Mouse (Mus musculus): ENCODE data around the gene Prdm10.

Prdm10 gene

DNA sequence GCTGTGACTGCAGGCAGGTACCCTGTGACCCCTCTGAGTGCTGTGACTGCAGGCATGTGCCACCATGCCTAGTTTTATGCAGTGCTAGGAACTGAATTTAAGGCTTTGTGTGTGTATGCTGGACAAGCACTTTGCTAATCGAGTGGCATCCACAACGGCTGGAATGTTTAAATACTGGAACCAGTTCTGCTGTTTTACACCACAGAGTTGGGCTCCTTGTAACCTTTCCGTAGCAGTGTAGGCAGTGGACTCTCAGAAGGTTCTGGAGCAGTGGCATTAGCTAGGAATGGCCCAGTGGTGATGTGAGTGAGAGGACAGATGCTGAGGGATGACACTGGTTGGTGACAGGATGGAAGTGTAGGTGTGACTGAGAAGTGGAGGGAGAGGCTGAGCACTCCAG lies 26.9 kb downstream of the Prdm10 start:
- H3K27me3 ChIP-seq (ENCODE audit: control insufficient read depth, insufficient read depth, low read length, poor library complexity, severe bottlenecking): no peaks in the 10 kb centered on the region
- no peak for DNase-seq (ENCODE audit: low read depth, low spot score)
- H3K36me3 ChIP-seq (ENCODE audit: control insufficient read depth, insufficient read depth, low read length, poor library complexity, severe bottlenecking): no peaks in the 10 kb centered on the region

GRCm38 (mm10) chr9:31309041-31309440 lies 28.7 kb downstream of the Prdm10 start:
- Histone ChIP-seq H3K27me3 (ENCODE audit: control insufficient read depth, insufficient read depth, low read length, poor library complexity, severe bottlenecking) (no peaks in the 10 kb centered on the region), H3K36me3 (ENCODE audit: control insufficient read depth, insufficient read depth, low read length, poor library complexity, severe bottlenecking) (no peaks in the 10 kb centered on the region)
- no peak for DNase-seq (ENCODE audit: low read depth, low spot score)

GRCm38 (mm10) chr9:31310662-31311061 lies 30.3 kb downstream of the Prdm10 start:
- Histone ChIP-seq H3K27me3 (ENCODE audit: control insufficient read depth, insufficient read depth, low read length, poor library complexity, severe bottlenecking) (no peaks in the 10 kb centered on the region), H3K36me3 (ENCODE audit: control insufficient read depth, insufficient read depth, low read length, poor library complexity, severe bottlenecking) (no peaks in the 10 kb centered on the region)
- DNase-seq (ENCODE audit: low read depth, low spot score): no peak

GRCm38 (mm10) chr9:31313876-31314275 lies 33.5 kb downstream of the Prdm10 start:
- peaks cover 3% of the 10 kb centered on the region; the same call in 1 of the 2 replicates for H3K36me3 ChIP-seq (ENCODE audit: control insufficient read depth, insufficient read depth, low read length, poor library complexity, severe bottlenecking)
- H3K27me3 ChIP-seq (ENCODE audit: control insufficient read depth, insufficient read depth, low read length, poor library complexity, severe bottlenecking): no peaks in the 10 kb centered on the region
- no peak for DNase-seq (ENCODE audit: low read depth, low spot score)

DNA sequence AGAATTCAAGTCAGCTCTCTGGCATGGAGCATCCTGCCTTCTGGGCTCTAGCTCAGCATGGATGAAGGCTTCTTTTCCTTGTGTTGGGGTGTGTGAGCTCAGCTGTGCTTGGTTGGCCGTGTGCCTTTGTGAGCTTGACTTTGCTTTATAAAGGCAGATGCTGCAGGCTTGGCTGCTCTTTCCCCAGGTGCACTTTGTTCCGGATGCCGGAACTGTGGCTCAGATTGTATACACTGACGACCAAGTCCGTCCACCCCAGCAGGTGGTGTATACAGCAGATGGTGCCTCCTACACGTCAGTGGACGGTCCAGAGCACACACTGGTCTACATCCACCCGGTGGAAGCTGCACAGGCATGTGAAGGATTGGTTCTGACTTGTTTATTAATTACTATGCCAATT lies 35.6 kb downstream of the Prdm10 start:
- DNase-seq (ENCODE audit: low read depth, low spot score): no peak
- Histone ChIP-seq H3K27me3 (ENCODE audit: control insufficient read depth, insufficient read depth, low read length, poor library complexity, severe bottlenecking) (no peaks in the 10 kb centered on the region), H3K36me3 (ENCODE audit: control insufficient read depth, insufficient read depth, low read length, poor library complexity, severe bottlenecking) (peaks cover 3% of the 10 kb centered on the region; the same call in 1 of the 2 replicates)

- Histone ChIP-seq H3K36me3 (ENCODE audit: control insufficient read depth, insufficient read depth, low read length, poor library complexity, severe bottlenecking) (peaks cover 3% of the 10 kb centered on the region; the same call in 1 of the 2 replicates), H3K27me3 (ENCODE audit: control insufficient read depth, insufficient read depth, low read length, poor library complexity, severe bottlenecking) (no peaks in the 10 kb centered on the region)
- no peak for DNase-seq (ENCODE audit: low read depth, low spot score)
Observed at GRCm38 (mm10) chr9:31318956-31319355, 38.6 kb downstream of the Prdm10 start.

DNA sequence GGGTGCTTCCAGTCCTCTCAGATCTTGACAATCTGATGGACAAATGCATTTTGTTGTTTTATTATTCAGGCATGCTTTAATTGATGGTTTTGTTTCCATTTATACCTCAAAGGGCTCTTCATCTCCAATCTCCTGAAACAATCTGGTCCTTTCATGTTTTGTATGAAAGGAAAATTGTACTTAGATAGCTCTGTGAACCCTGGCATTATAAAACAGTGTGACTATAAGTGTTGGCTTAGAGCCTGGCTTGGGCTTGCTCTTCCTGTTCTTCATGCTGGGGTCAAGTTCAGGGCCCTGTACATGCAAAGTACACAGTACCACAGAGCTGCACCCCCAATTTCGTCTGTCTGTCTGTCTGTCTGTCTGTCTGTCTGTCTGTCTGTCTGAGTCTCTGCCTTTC lies 40.4 kb downstream of the Prdm10 start:
- Histone ChIP-seq H3K36me3 (ENCODE audit: control insufficient read depth, insufficient read depth, low read length, poor library complexity, severe bottlenecking) (peaks cover 3% of the 10 kb centered on the region; the same call in 1 of the 2 replicates), H3K27me3 (ENCODE audit: control insufficient read depth, insufficient read depth, low read length, poor library complexity, severe bottlenecking) (no peaks in the 10 kb centered on the region)
- no peak for DNase-seq (ENCODE audit: low read depth, low spot score)

- DNase-seq (ENCODE audit: low read depth, low spot score): no peak
- peaks cover 3% of the 10 kb centered on the region; the same call in 1 of the 2 replicates for H3K36me3 ChIP-seq (ENCODE audit: control insufficient read depth, insufficient read depth, low read length, poor library complexity, severe bottlenecking)
- H3K27me3 ChIP-seq (ENCODE audit: control insufficient read depth, insufficient read depth, low read length, poor library complexity, severe bottlenecking): no peaks in the 10 kb centered on the region
Observed at GRCm38 (mm10) chr9:31321526-31321925, 41.2 kb downstream of the Prdm10 start.

- Histone ChIP-seq H3K27me3 (ENCODE audit: control insufficient read depth, insufficient read depth, low read length, poor library complexity, severe bottlenecking) (no peaks in the 10 kb centered on the region), H3K36me3 (ENCODE audit: control insufficient read depth, insufficient read depth, low read length, poor library complexity, severe bottlenecking) (peaks cover 2% of the 10 kb centered on the region; the same call in 1 of the 2 replicates)
- no peak for DNase-seq (ENCODE audit: low read depth, low spot score)
Observed at GRCm38 (mm10) chr9:31322090-31322489, 41.8 kb downstream of the Prdm10 start.

- Histone ChIP-seq H3K36me3 (ENCODE audit: control insufficient read depth, insufficient read depth, low read length, poor library complexity, severe bottlenecking) (0 out of 2 replicates have a peak, but pooled peaks cover 2% of the 10 kb centered on the region), H3K27me3 (ENCODE audit: control insufficient read depth, insufficient read depth, low read length, poor library complexity, severe bottlenecking) (no peaks in the 10 kb centered on the region)
- DNase-seq (ENCODE audit: low read depth, low spot score): no peak
Observed at GRCm38 (mm10) chr9:31330816-31331215, 50.5 kb downstream of the Prdm10 start.

- Histone ChIP-seq H3K36me3 (ENCODE audit: control insufficient read depth, insufficient read depth, low read length, poor library complexity, severe bottlenecking) (0 out of 2 replicates have a peak, but pooled peaks cover 2% of the 10 kb centered on the region), H3K27me3 (ENCODE audit: control insufficient read depth, insufficient read depth, low read length, poor library complexity, severe bottlenecking) (no peaks in the 10 kb centered on the region)
- no peak for DNase-seq (ENCODE audit: low read depth, low spot score)
Observed at GRCm38 (mm10) chr9:31331246-31331645, 50.9 kb downstream of the Prdm10 start.

DNA sequence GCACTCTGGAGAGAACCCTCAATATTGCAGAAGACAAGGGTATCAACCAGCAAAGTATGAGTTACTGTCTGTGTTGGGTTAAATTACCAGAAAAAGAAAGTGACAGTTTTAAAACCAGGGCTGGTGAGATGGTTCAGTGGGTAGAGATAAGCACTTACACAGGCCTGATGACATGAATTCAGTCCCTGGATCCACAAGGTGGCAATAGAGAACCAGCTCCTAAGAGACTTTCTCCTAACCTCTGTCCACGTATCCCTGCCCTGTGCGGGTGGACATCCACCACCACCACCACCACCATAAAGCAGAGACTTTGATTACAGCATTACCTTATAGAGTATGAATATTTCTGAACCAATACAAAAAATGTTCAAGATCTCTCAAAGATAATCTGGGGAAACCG lies 51.6 kb downstream of the Prdm10 start:
- peak; percentile 5 for DNase-seq (ENCODE audit: low read depth, low spot score)
- no peaks in the 10 kb centered on the region for H3K27me3 ChIP-seq (ENCODE audit: control insufficient read depth, insufficient read depth, low read length, poor library complexity, severe bottlenecking)
- H3K36me3 ChIP-seq (ENCODE audit: control insufficient read depth, insufficient read depth, low read length, poor library complexity, severe bottlenecking): 0 out of 2 replicates have a peak, but pooled peaks cover 2% of the 10 kb centered on the region

- H3K36me3 ChIP-seq (ENCODE audit: control insufficient read depth, insufficient read depth, low read length, poor library complexity, severe bottlenecking): 0 out of 2 replicates have a peak, but pooled peaks cover 2% of the 10 kb centered on the region
- no peaks in the 10 kb centered on the region for H3K27me3 ChIP-seq (ENCODE audit: control insufficient read depth, insufficient read depth, low read length, poor library complexity, severe bottlenecking)
- no peak for DNase-seq (ENCODE audit: low read depth, low spot score)
Observed at GRCm38 (mm10) chr9:31332826-31333225, 52.5 kb downstream of the Prdm10 start.

GRCm38 (mm10) chr9:31334991-31335390 lies 54.7 kb downstream of the Prdm10 start:
- DNase-seq (ENCODE audit: low read depth, low spot score): no peak
- H3K27me3 ChIP-seq (ENCODE audit: control insufficient read depth, insufficient read depth, low read length, poor library complexity, severe bottlenecking): no peaks in the 10 kb centered on the region
- H3K36me3 ChIP-seq (ENCODE audit: control insufficient read depth, insufficient read depth, low read length, poor library complexity, severe bottlenecking): 0 out of 2 replicates have a peak, but pooled peaks cover 2% of the 10 kb centered on the region

DNA sequence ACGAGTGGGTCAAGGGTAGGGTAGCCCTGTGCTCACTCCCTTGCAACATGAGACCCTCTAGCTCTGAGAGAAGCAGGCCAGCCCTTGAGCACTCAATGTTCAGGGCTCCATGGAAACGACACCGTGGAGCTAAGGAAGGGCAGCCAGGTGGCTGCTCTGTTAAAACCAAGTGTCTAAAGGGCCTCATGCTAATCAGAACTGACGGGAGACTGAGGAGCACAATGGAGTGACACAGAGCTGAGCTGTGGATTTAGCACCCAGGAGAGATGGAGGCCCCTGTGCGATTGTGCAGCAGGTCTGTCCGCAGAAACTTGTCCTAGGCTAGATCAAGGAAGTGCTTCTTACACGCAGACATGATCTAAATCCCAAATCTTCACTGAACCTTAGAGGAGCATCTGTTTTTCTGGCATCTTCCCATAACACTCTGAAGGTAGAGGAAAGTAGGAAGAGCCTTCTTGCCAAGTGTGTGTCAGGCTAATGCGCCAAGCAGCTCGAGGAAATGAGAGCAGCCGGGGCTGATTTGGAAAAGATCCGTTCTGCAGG lies 64.0 kb downstream of the Prdm10 start:
- DNase-seq (ENCODE audit: low read depth, low spot score): no peak
- H3K36me3 ChIP-seq (ENCODE audit: control insufficient read depth, insufficient read depth, low read length, poor library complexity, severe bottlenecking): no peaks in the 10 kb centered on the region
- no peaks in the 10 kb centered on the region for H3K27me3 ChIP-seq (ENCODE audit: control insufficient read depth, insufficient read depth, low read length, poor library complexity, severe bottlenecking)

DNA sequence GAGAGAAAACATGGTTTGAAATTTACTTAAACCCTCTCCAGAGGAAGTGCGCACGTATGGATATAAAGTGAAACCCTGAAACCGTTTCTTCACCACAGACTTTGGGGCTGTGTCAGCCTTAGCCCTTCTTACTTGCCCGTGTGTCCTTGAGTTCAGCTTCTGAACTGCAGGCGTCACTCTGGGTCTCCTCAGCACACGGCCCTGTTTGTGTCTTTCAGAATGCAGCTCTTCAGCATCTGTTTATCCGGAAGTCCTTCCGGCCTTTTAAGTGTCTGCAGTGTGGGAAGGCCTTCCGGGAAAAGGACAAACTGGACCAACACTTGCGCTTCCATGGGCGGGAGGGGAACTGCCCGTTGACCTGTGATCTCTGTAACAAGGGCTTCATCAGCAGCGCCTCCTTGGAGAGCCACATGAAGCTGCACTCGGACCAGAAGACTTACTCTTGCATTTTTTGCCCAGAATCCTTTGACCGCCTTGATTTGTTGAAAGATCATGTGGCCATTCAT lies 66.3 kb downstream of the Prdm10 start:
- Histone ChIP-seq H3K27me3 (ENCODE audit: control insufficient read depth, insufficient read depth, low read length, poor library complexity, severe bottlenecking) (no peaks in the 10 kb centered on the region), H3K36me3 (ENCODE audit: control insufficient read depth, insufficient read depth, low read length, poor library complexity, severe bottlenecking) (no peaks in the 10 kb centered on the region)
- DNase-seq (ENCODE audit: low read depth, low spot score): no peak
